Mouse (Mus musculus) liver, embryonic 14 days (tissue): Measurements from ENCODE around the gene Iscu. TPM values are rescaled to one million over a fixed set of nuclear protein-coding genes. Genes with fewer than 3 reads are reported as not detected.

Source experiments
- polyA plus RNA-seq: library from polyadenylated mRNA; depleted of rRNA; stranded (reverse); fragments of >200 nt; gene quantifications from 2 replicates; pipeline ENCODE4 v1.2.3, GENCODE M21; 2012; rRNA removed

Gene Iscu
- polyA plus RNA-seq: 63.1 and 64.8 TPM in 2 replicates

DNA sequence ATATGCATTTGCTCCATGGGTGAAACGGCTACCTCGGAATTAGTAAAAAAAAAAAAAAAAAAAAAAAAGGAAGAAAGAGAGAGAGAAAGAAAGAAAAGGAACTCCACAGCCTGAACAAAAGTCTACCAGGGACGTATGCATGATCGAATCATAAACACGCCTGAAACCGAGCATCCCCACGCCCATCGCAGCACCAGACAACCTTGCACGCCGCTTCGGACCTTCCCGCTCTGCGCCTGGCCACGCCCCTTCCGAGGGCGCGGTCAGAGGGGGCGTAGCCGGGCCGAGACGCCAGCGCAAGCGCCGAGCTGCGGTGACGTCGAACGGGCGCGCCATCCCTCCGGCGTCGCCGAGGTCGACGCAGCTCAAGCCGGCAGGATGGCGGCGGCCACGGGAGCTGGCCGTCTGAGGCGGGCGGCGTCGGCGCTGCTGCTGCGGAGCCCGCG lies at the start of gene Iscu, which contains the start of gene Sart3:
Iscu (plus strand) TSS at position 299 of the 446 bp plus-strand sequence.
Sart3 (minus strand) TSS at position 61 of the 446 bp plus-strand sequence.

DNA sequence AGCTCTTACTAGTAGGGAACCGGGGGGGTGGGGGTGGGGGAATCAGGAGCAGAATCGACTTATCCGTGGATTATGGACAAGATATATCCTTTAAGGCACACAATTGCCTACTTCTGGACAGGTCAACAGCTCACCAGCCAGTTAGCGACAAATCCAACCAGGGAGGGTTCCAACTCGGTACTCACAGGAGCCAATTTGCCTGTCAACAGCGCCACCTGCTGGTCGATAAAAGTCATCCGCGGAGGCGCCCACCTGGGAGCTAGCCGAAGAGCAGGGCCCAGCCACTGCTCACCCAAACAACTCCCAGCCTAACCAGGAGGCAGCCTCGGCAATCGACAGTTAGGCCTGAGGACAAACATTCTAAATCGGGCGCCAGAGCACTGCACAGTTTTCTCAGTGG lies 48.1 kb upstream of the Iscu start, which contains the start of gene 1700069L16Rik:
1700069L16Rik (minus strand) TSS at position 327 of the 400 bp plus-strand sequence.

DNA sequence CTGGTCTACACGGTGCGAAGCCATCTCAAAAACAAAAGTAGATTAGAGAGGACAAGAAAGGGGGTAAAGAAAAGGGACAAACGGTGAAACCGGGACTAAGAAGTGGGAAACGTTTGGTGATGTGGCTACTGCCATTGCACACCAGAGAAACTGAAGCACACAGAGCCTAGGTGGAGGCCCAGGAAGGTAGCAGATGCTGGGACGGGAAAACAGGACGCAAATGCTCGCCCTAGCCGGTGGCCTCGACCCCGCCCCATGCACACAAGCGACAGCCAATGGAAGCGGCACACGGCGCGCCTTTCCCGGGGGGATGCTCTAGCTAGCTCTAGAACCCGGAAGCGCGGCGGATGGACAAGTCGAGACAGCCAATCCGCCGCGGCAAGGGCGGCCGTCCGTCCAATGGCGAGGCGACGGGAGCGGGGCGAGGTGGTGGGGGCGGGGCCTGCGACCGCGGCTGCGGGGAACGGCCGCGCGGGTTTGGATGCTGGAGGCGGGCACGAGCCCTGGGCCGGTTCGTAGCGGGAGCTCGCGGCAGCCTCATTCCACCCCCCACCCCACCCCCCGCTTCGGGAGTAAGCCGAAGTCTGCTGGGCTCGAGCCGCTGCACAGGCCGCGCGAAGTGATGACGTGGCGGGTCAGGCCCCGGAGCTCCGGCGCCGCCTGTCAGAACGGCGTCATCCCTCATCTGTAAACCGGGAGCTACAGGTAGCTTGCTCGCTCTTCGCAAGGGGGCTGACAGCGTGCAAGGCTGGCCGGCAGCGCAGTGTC lies 37.0 kb upstream of the Iscu start, which contains the start of gene Ficd:
Ficd (plus strand) TSS at position 459 of the 768 bp plus-strand sequence.

DNA sequence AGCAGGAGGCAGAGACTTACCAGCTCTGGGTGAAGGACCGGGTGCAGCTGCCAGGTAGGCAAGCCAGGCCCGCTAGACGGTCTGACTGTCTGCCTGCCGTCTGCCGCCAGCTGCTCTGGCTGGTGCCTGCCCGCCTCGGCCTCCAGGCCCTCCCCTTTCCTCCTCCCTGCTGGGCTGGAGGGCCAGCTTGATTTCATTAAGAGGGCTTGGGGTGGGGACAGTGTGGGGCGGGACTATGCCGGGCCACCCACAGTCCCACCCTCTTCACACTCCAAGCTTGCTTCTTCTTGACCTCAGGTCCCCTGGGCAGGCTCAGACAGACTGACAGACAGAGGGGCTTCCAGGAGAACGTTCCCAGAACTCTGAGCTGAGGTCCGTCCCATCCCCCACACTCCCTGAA lies 27.7 kb downstream of the Iscu start, which contains the start of gene Tmem119:
Tmem119 (minus strand) TSS at position 237 of the 400 bp plus-strand sequence.

Other genes with a start within 250 kb of the Iscu start
- gene Cmklr1, start 122.3 kb upstream of the Iscu start, polyA plus RNA-seq: 1.0 and 1.5 TPM in 2 replicates
- not detected in 2 replicates for gene 1700069L16Rik, start 48.0 kb upstream of the Iscu start, polyA plus RNA-seq
- gene Ficd, start 36.9 kb upstream of the Iscu start, polyA plus RNA-seq: 1.2 and 1.3 TPM in 2 replicates
- 14.1 and 16.3 TPM in 2 replicates for gene Sart3, start 238 bp upstream of the Iscu start, polyA plus RNA-seq
- 0.73 and 1.1 TPM in 2 replicates for gene Tmem119, start 27.8 kb downstream of the Iscu start, polyA plus RNA-seq
- gene Selplg, start 59.9 kb downstream of the Iscu start, polyA plus RNA-seq: 7.0 and 7.7 TPM in 2 replicates
- gene Coro1c, start 136.0 kb downstream of the Iscu start, polyA plus RNA-seq: 25.3 and 27.4 TPM in 2 replicates
- gene Ssh1, start 221.1 kb downstream of the Iscu start, polyA plus RNA-seq: 4.8 and 5.0 TPM in 2 replicates
- 0.02 and 0.06 TPM in 2 replicates for gene Dao, start 231.0 kb downstream of the Iscu start, polyA plus RNA-seq